Mouse (Mus musculus) neural tube, embryonic 11.5 days (tissue): Measurements from ENCODE around the gene Gm13124. TPM values are rescaled to one million over a fixed set of nuclear protein-coding genes. Genes with fewer than 3 reads are reported as not detected.
"Not testable (repeated sequence)": the region's sequence is repeated elsewhere in the genome, so short reads cannot be mapped to it uniquely, and the experiment has no call there.

Experiments used
- ATAC-seq: fragments of 200-750 bp; cut with Nextera tagmentation; 2 replicates; pipeline ENCODE4 v1.8.0; 2017; ENCODE audit warnings: moderate number of reproducible peaks, mild to moderate bottlenecking, moderate TSS enrichment, moderate library complexity; ENCODE audit not compliant: insufficient read depth, low FRiP score, low TSS enrichment
- DNase-seq: peaks from one replicate; pipeline ENCODE4 v3.0.0-alpha.2; 2015; ENCODE audit warnings: low spot score
- H3K27ac ChIP-seq: fragments of 300-500 bp; sonication (generic); 2 replicates; pipeline ENCODE4 v1.5.1; 2014; ENCODE audit warnings: low read depth, mild to moderate bottlenecking, low read length
- H3K27me3 ChIP-seq: fragments of 300-500 bp; sonication (generic); 2 replicates; pipeline ENCODE4 v1.6.1; 2014; ENCODE audit warnings: mild to moderate bottlenecking, low read length, mixed read lengths; ENCODE audit not compliant: control insufficient read depth, insufficient read depth
- H3K36me3 ChIP-seq: fragments of 300-500 bp; sonication (generic); 2 replicates; pipeline ENCODE4 v1.6.1; 2014; ENCODE audit warnings: mild to moderate bottlenecking, low read length, moderate library complexity, mixed read lengths; ENCODE audit not compliant: control insufficient read depth, insufficient read depth
- H3K4me1 ChIP-seq: fragments of 300-500 bp; sonication (generic); 2 replicates; pipeline ENCODE4 v1.6.1; 2014; ENCODE audit warnings: low read length, mixed read lengths; ENCODE audit not compliant: control insufficient read depth, insufficient read depth
- H3K4me2 ChIP-seq: fragments of 300-500 bp; sonication (generic); 2 replicates; pipeline ENCODE4 v1.6.1; 2014; ENCODE audit warnings: low read depth, mild to moderate bottlenecking, moderate library complexity
- H3K4me3 ChIP-seq: fragments of 300-500 bp; sonication (generic); 2 replicates; pipeline ENCODE4 v1.5.1; 2014; ENCODE audit warnings: low read depth, low read length
- H3K9ac ChIP-seq: fragments of 300-500 bp; sonication (generic); 2 replicates; pipeline ENCODE4 v1.6.1; 2014; ENCODE audit warnings: mild to moderate bottlenecking, low read length
- H3K9me3 ChIP-seq: fragments of 300-500 bp; sonication (generic); 2 replicates; pipeline ENCODE4 v1.6.1; 2016; ENCODE audit warnings: low read length; ENCODE audit not compliant: control insufficient read depth
- WGBS: fragments of 180-500 bp; shearing (Covaris S2); extraction: QIAGEN DNeasy Blood & Tissue Kit; methylation state at CpG from one replicate; pipeline ENCODE4 v1.1.7; 2014; 5-methylcytosine and 5-hydroxymethylcytosine counted together
- polyA plus RNA-seq: library from polyadenylated mRNA; unstranded; fragments of >200 nt; fragmentation: Nextera tagmentation; extraction: Ambion mirVana; gene quantifications from 2 replicates; pipeline ENCODE4 v1.2.1, GENCODE M21; 2014

The Gm13124 gene
- not detected in 2 replicates for polyA plus RNA-seq

- ATAC-seq (no peak), DNase-seq (no peak)
- 91% methylated on average over 1 of the region's 1 CpGs for WGBS
- no peak within 1 kb of the TSS for H3K4me3 ChIP-seq
- H3K9me3 ChIP-seq, result 0 out of 2 replicates have a peak, but pooled peaks cover 6% of the 10 kb centered on the region
- no peaks in the 10 kb centered on the region for H3K4me1 ChIP-seq
- no peak within 1 kb of the TSS for H3K27ac ChIP-seq
- no peaks in the 10 kb centered on the region for H3K36me3 ChIP-seq
- no peak within 1 kb of the TSS for H3K9ac ChIP-seq
- H3K4me2 ChIP-seq, result no peak within 1 kb of the TSS
- no peaks in the 10 kb centered on the region for H3K27me3 ChIP-seq
Observed at GRCm38 (mm10) chr4:144565034-144565433, at the start of gene Gm13124. TSS of gene Gm13124 (minus strand) at chr4:144565134.

GRCm38 (mm10) chr4:144614586-144614985 lies 49.7 kb upstream of the Gm13124 start:
- H3K4me1 ChIP-seq, result no peaks in the 10 kb centered on the region
- DNase-seq (no peak), ATAC-seq (no peak)
- H3K27ac ChIP-seq, result no peak overlapping the region
- no peak overlapping the region for H3K4me2 ChIP-seq
- 91% methylated on average over 1 of the region's 1 CpGs for WGBS
- no peak overlapping the region for H3K9ac ChIP-seq
- no peaks in the 10 kb centered on the region for H3K36me3 ChIP-seq
- H3K27me3 ChIP-seq, result no peaks in the 10 kb centered on the region
- no peak overlapping the region for H3K4me3 ChIP-seq
- H3K9me3 ChIP-seq, result no peaks in the 10 kb centered on the region; the same call in none of the 2 replicates

GRCm38 (mm10) chr4:144613407-144613806 lies 48.5 kb upstream of the Gm13124 start, which contains the start of gene Aadacl4:
TSS of gene Aadacl4 (plus strand) at chr4:144613707.
- no peaks in the 10 kb centered on the region; the same call in none of the 2 replicates for H3K9me3 ChIP-seq

GRCm38 (mm10) chr4:144592790-144593189 lies 27.9 kb upstream of the Gm13124 start:
- Histone ChIP-seq H3K27me3 (no peaks in the 10 kb centered on the region), H3K4me3 (no peak overlapping the region), H3K9ac (no peak overlapping the region), H3K4me1 (no peaks in the 10 kb centered on the region), H3K27ac (no peak overlapping the region), H3K36me3 (no peaks in the 10 kb centered on the region), H3K9me3 (peaks cover 9% of the 10 kb centered on the region), H3K4me2 (no peak overlapping the region)
- ATAC-seq, result no peak
- no peak for DNase-seq

More at GRCm38 (mm10) chr4:144613407-144613806, 48.5 kb upstream of the Gm13124 start, which contains the start of gene Aadacl4:
- H3K4me3 ChIP-seq, result no peak within 1 kb of the TSS
- no peak for DNase-seq
- no peaks in the 10 kb centered on the region for H3K27me3 ChIP-seq
- ATAC-seq, result no peak
- H3K27ac ChIP-seq, result no peak within 1 kb of the TSS
- 64% methylated on average over 1 of the region's 1 CpGs for WGBS
- H3K36me3 ChIP-seq, result no peaks in the 10 kb centered on the region
- no peaks in the 10 kb centered on the region for H3K4me1 ChIP-seq
- H3K9ac ChIP-seq, result no peak within 1 kb of the TSS
- no peak within 1 kb of the TSS for H3K4me2 ChIP-seq

- H3K36me3 ChIP-seq, H3K27me3 ChIP-seq, H3K4me1 ChIP-seq, DNase-seq, H3K9me3 ChIP-seq, H3K9ac ChIP-seq, H3K4me3 ChIP-seq, H3K27ac ChIP-seq, H3K4me2 ChIP-seq: not testable (repeated sequence)
- peak; percentile 45; the same call in 1 of the 2 replicates for ATAC-seq
- 89% methylated on average over 12 of the region's 16 CpGs for WGBS
Observed at GRCm38 (mm10) chr4:144586207-144586606, 21.3 kb upstream of the Gm13124 start.

- H3K27ac ChIP-seq, result no peak overlapping the region
- H3K36me3 ChIP-seq, result no peaks in the 10 kb centered on the region
- no peak overlapping the region for H3K4me2 ChIP-seq
- no peaks in the 10 kb centered on the region for H3K4me1 ChIP-seq
- no peak overlapping the region for H3K4me3 ChIP-seq
- no peak for ATAC-seq
- H3K27me3 ChIP-seq, result no peaks in the 10 kb centered on the region
- H3K9ac ChIP-seq, result no peak overlapping the region
- no peak for DNase-seq
- H3K9me3 ChIP-seq, result 0 out of 2 replicates have a peak, but pooled peaks cover 2% of the 10 kb centered on the region
Observed at GRCm38 (mm10) chr4:144567752-144568151, 2.8 kb upstream of the Gm13124 start.

GRCm38 (mm10) chr4:144561205-144561604 lies 3.7 kb downstream of the Gm13124 start:
- no peak overlapping the region for H3K4me2 ChIP-seq
- no peaks in the 10 kb centered on the region for H3K4me1 ChIP-seq
- DNase-seq, result no peak
- no peak overlapping the region for H3K4me3 ChIP-seq
- 68% methylated on average over 2 of the region's 2 CpGs for WGBS
- no peak overlapping the region for H3K27ac ChIP-seq
- no peak for ATAC-seq
- no peaks in the 10 kb centered on the region for H3K27me3 ChIP-seq
- H3K36me3 ChIP-seq, result no peaks in the 10 kb centered on the region
- no peak overlapping the region for H3K9ac ChIP-seq
- H3K9me3 ChIP-seq, result 0 out of 2 replicates have a peak, but pooled peaks cover 4% of the 10 kb centered on the region

GRCm38 (mm10) chr4:144559792-144560191 lies 5.1 kb downstream of the Gm13124 start:
- no peak overlapping the region for H3K27ac ChIP-seq
- DNase-seq (no peak), ATAC-seq (no peak)
- no peaks in the 10 kb centered on the region for H3K4me1 ChIP-seq
- no peak overlapping the region for H3K9ac ChIP-seq
- H3K4me2 ChIP-seq, result no peak overlapping the region
- H3K4me3 ChIP-seq, result no peak overlapping the region
- H3K36me3 ChIP-seq, result no peaks in the 10 kb centered on the region
- no peaks in the 10 kb centered on the region for H3K27me3 ChIP-seq
- 0 out of 2 replicates have a peak, but pooled peaks cover 4% of the 10 kb centered on the region for H3K9me3 ChIP-seq

GRCm38 (mm10) chr4:144551156-144551555 lies 13.8 kb downstream of the Gm13124 start:
- Histone ChIP-seq H3K27ac (no peak overlapping the region), H3K9ac (no peak overlapping the region), H3K4me1 (no peaks in the 10 kb centered on the region), H3K4me2 (no peak overlapping the region), H3K9me3 (no peaks in the 10 kb centered on the region; the same call in none of the 2 replicates), H3K27me3 (no peaks in the 10 kb centered on the region), H3K36me3 (no peaks in the 10 kb centered on the region), H3K4me3 (no peak overlapping the region)
- DNase-seq (no peak), ATAC-seq (no peak)
